Mouse (Mus musculus) liver, embryonic 14.5 days (tissue): ENCODE data around the gene 1700003F12Rik.

ENCODE experiments used
- CTCF ChIP-seq: IDR thresholded peaks from 2 replicates; pipeline ENCODE4 v1.5.1; 2016; ENCODE audit warnings: antibody characterized with exemption, low read depth, control low read depth
- EP300 ChIP-seq: IDR thresholded peaks from 2 replicates; pipeline ENCODE4 v1.6.1; 2016; ENCODE audit warnings: antibody characterized with exemption, low read depth

DNA sequence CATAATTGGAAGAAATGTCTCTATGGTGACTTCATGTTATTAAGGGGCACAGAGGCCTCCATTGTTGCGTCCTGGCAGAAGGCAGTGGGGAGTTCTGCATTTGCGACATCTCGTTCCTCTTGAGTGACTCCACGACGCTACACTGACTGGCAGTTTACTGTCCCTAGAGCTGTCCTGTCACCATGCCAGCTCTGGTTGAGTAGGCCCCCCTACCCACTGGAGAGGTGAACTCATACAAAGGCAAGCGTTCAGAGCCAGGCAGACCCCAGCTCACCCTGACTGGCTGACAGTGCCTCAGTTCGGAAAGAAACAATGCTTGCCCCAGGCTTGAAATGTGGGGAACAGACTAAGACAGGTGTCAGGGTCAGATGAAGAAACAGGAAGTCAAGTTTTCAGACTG is 27.4 kb downstream of the 1700003F12Rik start:
- no peak for TF ChIP-seq EP300
- TF ChIP-seq CTCF = no peak
